Mouse (Mus musculus): ENCODE measurements around the gene Dcaf5. TPM values are rescaled to one million over a fixed set of nuclear protein-coding genes. Genes with fewer than 3 reads are reported as not detected.

Gene Dcaf5
- total and polyA plus RNA-seq, 3 experiments, result 8.2 to 13.2 (median 13.0) TPM

- TF ChIP-seq TCF12 (IDR thresholded peaks at IDR 0.05; ENCODE audit: low read depth, low read length), result no peak
- TF ChIP-seq CHD2 (IDR thresholded peaks at IDR 0.05; ENCODE audit: low read length), result peak; percentile 69
- TF ChIP-seq MYC (IDR thresholded peaks at IDR 0.05; ENCODE audit: low read depth, low read length), result no peak
- no peak for TF ChIP-seq JUN (IDR thresholded peaks at IDR 0.05; ENCODE audit: insufficient read depth, low read depth, low read length)
- no peak for TF ChIP-seq E2F4 (IDR thresholded peaks at IDR 0.05; ENCODE audit: insufficient replicate concordance, low read depth, low read length)
- peak; percentile 48 for TF ChIP-seq ELF1 (IDR thresholded peaks at IDR 0.05; ENCODE audit: low read depth, low read length)
- dilution Hi-C loops (cut with MboI; ENCODE audit: extremely low pct_ligation_motif_present, extremely low pct_unique_long_range_greater_than_20kb, low sequenced_read_pairs) (no loop called here), in situ Hi-C loops (cut with MboI; ENCODE audit: low pct_ligation_motif_present, low pct_unique_long_range_greater_than_20kb, low sequenced_read_pairs) (no loop called here)
- Histone ChIP-seq H3K27ac (ENCODE audit: insufficient read depth, low read depth) (peak overlapping the region; percentile 4), H3K4me2 (ENCODE audit: insufficient read depth, low read depth, poor library complexity, severe bottlenecking) (0 out of 2 replicates have a peak overlapping the region, but pooled peaks have one; percentile 33), H3K79me2 (replicated peaks; ENCODE audit: control insufficient read depth, extremely low read depth, insufficient read depth, poor library complexity, severe bottlenecking) (no peaks in the 10 kb centered on the region), H3K27me3 (replicated peaks) (no peaks in the 10 kb centered on the region), H3K36me3 (replicated peaks in 1 of 2; ENCODE audit: control insufficient read depth in 1 of 2, insufficient read depth in 1 of 2, low read length in 1 of 2) (peaks cover 3 to 12% of the 10 kb centered on the region in 2 experiments), H3K9ac (ENCODE audit: insufficient read depth, low read depth) (no peak overlapping the region), H3K4me1 (ENCODE audit: control insufficient read depth in 1 of 2, insufficient read depth in 2 of 2) (peaks cover 8 to 28% of the 10 kb centered on the region in 2 experiments), H3K4me3 (replicated peaks in 1 of 3; ENCODE audit: low read depth in 2 of 3, low read length in 2 of 3, poor library complexity in 1 of 3) (no peak overlapping the region), H3K9me3 (replicated peaks; ENCODE audit: low read length) (no peaks in the 10 kb centered on the region)
- peak; percentile 75 for DNase-seq (ENCODE audit: extremely low read depth)
These were observed 104.8 kb downstream of the Dcaf5 start for GRCm38 (mm10) chr12:80331634-80332033.

GRCm38 (mm10) chr12:80330819-80331218 lies 105.6 kb downstream of the Dcaf5 start:
- no peak for DNase-seq (ENCODE audit: extremely low read depth)
- Histone ChIP-seq H3K4me2 (ENCODE audit: insufficient read depth, low read depth, poor library complexity, severe bottlenecking) (no peak overlapping the region), H3K79me2 (replicated peaks; ENCODE audit: control insufficient read depth, extremely low read depth, insufficient read depth, poor library complexity, severe bottlenecking) (no peaks in the 10 kb centered on the region), H3K9me3 (replicated peaks; ENCODE audit: low read length) (no peaks in the 10 kb centered on the region), H3K27ac (ENCODE audit: insufficient read depth, low read depth) (no peak overlapping the region), H3K4me1 (ENCODE audit: control insufficient read depth in 1 of 2, insufficient read depth in 2 of 2) (peaks cover 9 to 36% of the 10 kb centered on the region in 2 experiments), H3K36me3 (replicated peaks in 1 of 2; ENCODE audit: control insufficient read depth in 1 of 2, insufficient read depth in 1 of 2, low read length in 1 of 2) (peaks cover 3 to 8% of the 10 kb centered on the region in 2 experiments), H3K4me3 (replicated peaks in 1 of 3; ENCODE audit: low read depth in 2 of 3, low read length in 2 of 3, poor library complexity in 1 of 3) (no peak overlapping the region), H3K9ac (ENCODE audit: insufficient read depth, low read depth) (no peak overlapping the region), H3K27me3 (replicated peaks) (no peaks in the 10 kb centered on the region)
- in situ Hi-C loops (cut with MboI; ENCODE audit: low pct_ligation_motif_present, low pct_unique_long_range_greater_than_20kb, low sequenced_read_pairs) (no loop called here), dilution Hi-C loops (cut with MboI; ENCODE audit: extremely low pct_ligation_motif_present, extremely low pct_unique_long_range_greater_than_20kb, low sequenced_read_pairs) (no loop called here)
- no peak for TF ChIP-seq BHLHE40 (IDR thresholded peaks at IDR 0.05; ENCODE audit: low read depth, low read length)
- TF ChIP-seq MAX (IDR thresholded peaks at IDR 0.05; ENCODE audit: low read length), result no peak
- no peak for TF ChIP-seq ETS1 (conservative IDR thresholded peaks at IDR 0.05; ENCODE audit: low read depth, low read length)
- TF ChIP-seq RAD21 (IDR thresholded peaks at IDR 0.05; ENCODE audit: low read depth, low read length), result no peak
- no peak for TF ChIP-seq MAZ (IDR thresholded peaks at IDR 0.05; ENCODE audit: low read depth, low read length)
- no peak for TF ChIP-seq UBTF (IDR thresholded peaks at IDR 0.05; ENCODE audit: low read depth, low read length)
- no peak for TF ChIP-seq TBP (conservative IDR thresholded peaks at IDR 0.05; ENCODE audit: low read depth, low read length)
- no peak for TF ChIP-seq POLR2AphosphoS2 (IDR thresholded peaks at IDR 0.05; ENCODE audit: low read depth, low read length)
- TF ChIP-seq CHD1 (IDR thresholded peaks at IDR 0.05; ENCODE audit: low read depth, low read length), result no peak
- no peak for TF ChIP-seq EP300 (IDR thresholded peaks at IDR 0.05; ENCODE audit: low read length)
- no peak for TF ChIP-seq GABPA (IDR thresholded peaks at IDR 0.05; ENCODE audit: insufficient replicate concordance, low read depth, low read length)
- no peak for TF ChIP-seq SMC3 (IDR thresholded peaks at IDR 0.05; ENCODE audit: low read depth, low read length)
- TF ChIP-seq RCOR1 (conservative IDR thresholded peaks at IDR 0.05; ENCODE audit: low read depth, low read length), result no peak
- no peak for TF ChIP-seq POLR2A (IDR thresholded peaks at IDR 0.05; ENCODE audit: low read depth, low read length)

Data from CH12.LX (cell line).